Mouse (Mus musculus) MEL (cell line): ENCODE results near the gene Nop16. TPM values are rescaled to one million over a fixed set of nuclear protein-coding genes. Genes with fewer than 3 reads are reported as not detected.

Experiments
- DNase-seq: peaks from one replicate; pipeline ENCODE4 v3.0.0; 2011; ENCODE audit warnings: low read depth, low spot score
- H3K27ac ChIP-seq: 2 replicates; pipeline ENCODE4 v1.5.1; 2012; ENCODE audit warnings: low read depth, mild to moderate bottlenecking, control low read depth, low read length, moderate library complexity; ENCODE audit not compliant: control insufficient read depth
- H3K27me3 ChIP-seq, 2 experiments: fragments of 150-350 bp in 1 of 2; sonication (generic) in 1 of 2; 2 replicates each; pipeline ENCODE4 v1.6.1; 2012; ENCODE audit warnings: low read length in 2 of 2, mild to moderate bottlenecking in 2 of 2, improper control_type of control experiment in 1 of 2, moderate library complexity in 1 of 2; ENCODE audit not compliant: insufficient read depth in 2 of 2, control insufficient read depth in 1 of 2
- H3K36me3 ChIP-seq, 2 experiments: 2 replicates each; pipeline ENCODE4 v1.6.1; 2012 to 2014; ENCODE audit warnings: low read length in 2 of 2, improper control_type of control experiment in 1 of 2, inconsistent platforms in 1 of 2, mild to moderate bottlenecking in 1 of 2; ENCODE audit not compliant: insufficient read depth in 2 of 2, control insufficient read depth in 1 of 2
- H3K4me1 ChIP-seq, 2 experiments: fragments of 150-350 bp in 1 of 2; sonication (generic) in 1 of 2; 2 replicates each; pipeline ENCODE4 v1.6.1; 2012; ENCODE audit warnings: low read length in 2 of 2, improper control_type of control experiment in 1 of 2, mild to moderate bottlenecking in 1 of 2; ENCODE audit not compliant: insufficient read depth in 2 of 2, control insufficient read depth in 1 of 2
- H3K4me3 ChIP-seq, 2 experiments: fragments of 150-350 bp in 1 of 2; sonication (generic) in 1 of 2; 2 replicates each; pipeline ENCODE4 v1.5.1; 2012; ENCODE audit warnings: low read depth in 2 of 2, low read length in 2 of 2, mild to moderate bottlenecking in 2 of 2, moderate library complexity in 2 of 2, control low read depth in 1 of 2, improper control_type of control experiment in 1 of 2; ENCODE audit not compliant: control insufficient read depth in 1 of 2, insufficient read depth in 1 of 2
- H3K79me2 ChIP-seq: 2 replicates; pipeline ENCODE4 v1.6.1; 2012; ENCODE audit warnings: mild to moderate bottlenecking, low read length, moderate library complexity; ENCODE audit not compliant: control insufficient read depth, poor library complexity, insufficient read depth
- H3K9ac ChIP-seq: 2 replicates; pipeline ENCODE4 v1.6.1; 2012; ENCODE audit warnings: low read depth, mild to moderate bottlenecking, control low read depth, low read length, moderate library complexity; ENCODE audit not compliant: control insufficient read depth, poor library complexity, severe bottlenecking
- H3K9me3 ChIP-seq: fragments of 150-350 bp; sonication (generic); replicated peaks from 2 replicates; pipeline ENCODE4 v1.6.1; 2012; ENCODE audit warnings: mild to moderate bottlenecking, low read length, improper control_type of control experiment, moderate library complexity; ENCODE audit not compliant: insufficient read depth
- BHLHE40 ChIP-seq: IDR thresholded peaks from 2 replicates; pipeline ENCODE4 v1.6.1; 2012; ENCODE audit warnings: low read depth, mild to moderate bottlenecking, inconsistent platforms, low read length, improper control_type of control experiment, borderline replicate concordance
- CHD1 ChIP-seq: IDR thresholded peaks from 2 replicates; pipeline ENCODE4 v1.6.1; 2012; ENCODE audit warnings: low read depth, mild to moderate bottlenecking, inconsistent platforms, low read length, improper control_type of control experiment
- CHD2 ChIP-seq: IDR thresholded peaks from 2 replicates; pipeline ENCODE4 v1.6.1; 2011; ENCODE audit warnings: low read length, improper control_type of control experiment
- CTCF ChIP-seq, 3 experiments: IDR thresholded peaks in 2 of 3; conservative IDR thresholded peaks in 1 of 3; 2 replicates each; pipeline ENCODE4 v1.5.1; 2011 to 2012; ENCODE audit warnings: low read length in 3 of 3, low read depth in 2 of 3, mild to moderate bottlenecking in 2 of 3, improper control_type of control experiment in 1 of 3, inconsistent platforms in 1 of 3, mixed read lengths in 1 of 3, moderate library complexity in 1 of 3; ENCODE audit not compliant: control insufficient read depth in 1 of 3, insufficient read depth in 1 of 3, poor library complexity in 1 of 3, severe bottlenecking in 1 of 3
- E2F4 ChIP-seq: IDR thresholded peaks from 2 replicates; pipeline ENCODE4 v1.6.1; 2011; ENCODE audit warnings: low read depth, low read length, improper control_type of control experiment, borderline replicate concordance
- ELF1 ChIP-seq: IDR thresholded peaks from 2 replicates; pipeline ENCODE4 v1.6.1; 2014; ENCODE audit warnings: low read depth, mild to moderate bottlenecking, inconsistent platforms, low read length, improper control_type of control experiment, moderate library complexity
- EP300 ChIP-seq, 2 experiments: IDR thresholded peaks; 2 replicates each; pipeline ENCODE4 v1.6.1; 2011; ENCODE audit warnings: improper control_type of control experiment in 2 of 2, low read length in 2 of 2, low read depth in 1 of 2, mild to moderate bottlenecking in 1 of 2
- ETS1 ChIP-seq: IDR thresholded peaks from 2 replicates; pipeline ENCODE4 v1.6.1; 2012; ENCODE audit warnings: low read depth, mild to moderate bottlenecking, inconsistent platforms, low read length, improper control_type of control experiment, moderate library complexity
- GABPA ChIP-seq: IDR thresholded peaks from 2 replicates; pipeline ENCODE4 v1.6.1; 2012; ENCODE audit warnings: low read depth, mild to moderate bottlenecking, inconsistent platforms, low read length, improper control_type of control experiment, moderate library complexity
- GATA1 ChIP-seq: IDR thresholded peaks from 2 replicates; pipeline ENCODE4 v1.6.1; 2011; ENCODE audit warnings: low read depth, low read length, improper control_type of control experiment
- JUND ChIP-seq: IDR thresholded peaks from 2 replicates; pipeline ENCODE4 v1.6.1; 2011; ENCODE audit warnings: low read depth, mild to moderate bottlenecking, improper control_type of control experiment, low read length
- KAT2A ChIP-seq: conservative IDR thresholded peaks from 2 replicates; pipeline ENCODE4 v1.6.1; 2012; ENCODE audit warnings: low read depth, low read length, improper control_type of control experiment, inconsistent platforms
- MAFK ChIP-seq: IDR thresholded peaks from 2 replicates; pipeline ENCODE4 v1.6.1; 2011; ENCODE audit warnings: low read depth, mild to moderate bottlenecking, low read length, improper control_type of control experiment, borderline replicate concordance
- MAX ChIP-seq: IDR thresholded peaks from 2 replicates; pipeline ENCODE4 v1.6.1; 2011; ENCODE audit warnings: low read length, improper control_type of control experiment
- MAZ ChIP-seq: IDR thresholded peaks from 2 replicates; pipeline ENCODE4 v1.6.1; 2012; ENCODE audit warnings: low read depth, mild to moderate bottlenecking, inconsistent platforms, low read length, improper control_type of control experiment
- MEF2A ChIP-seq: IDR thresholded peaks from 2 replicates; pipeline ENCODE4 v1.6.1; 2014; ENCODE audit warnings: low read depth, mild to moderate bottlenecking, inconsistent platforms, low read length, improper control_type of control experiment; ENCODE audit not compliant: poor library complexity, insufficient replicate concordance, severe bottlenecking; ENCODE audit errors: extremely low read depth
- MXI1 ChIP-seq: IDR thresholded peaks from 2 replicates; pipeline ENCODE4 v1.6.1; 2011; ENCODE audit warnings: mild to moderate bottlenecking, low read depth, low read length, improper control_type of control experiment
- MYB ChIP-seq: IDR thresholded peaks from 2 replicates; pipeline ENCODE4 v1.6.1; 2011; ENCODE audit warnings: mild to moderate bottlenecking, low read depth, low read length, improper control_type of control experiment
- MYC ChIP-seq: IDR thresholded peaks from 2 replicates; pipeline ENCODE4 v1.6.1; 2011; ENCODE audit warnings: low read depth, mild to moderate bottlenecking, low read length, improper control_type of control experiment, moderate library complexity
- NELFE ChIP-seq: IDR thresholded peaks from 2 replicates; pipeline ENCODE4 v1.6.1; 2011; ENCODE audit warnings: low read depth, low read length, improper control_type of control experiment
- NRF1 ChIP-seq: IDR thresholded peaks from 2 replicates; pipeline ENCODE4 v1.6.1; 2014; ENCODE audit warnings: low read depth, mild to moderate bottlenecking, inconsistent platforms, low read length, improper control_type of control experiment, moderate library complexity; ENCODE audit not compliant: poor library complexity, insufficient read depth, severe bottlenecking
- POLR2A ChIP-seq, 2 experiments: IDR thresholded peaks; 2 replicates each; pipeline ENCODE4 v1.6.1; 2011 to 2012; ENCODE audit warnings: low read length in 2 of 2, mild to moderate bottlenecking in 2 of 2, control low read depth in 1 of 2, improper control_type of control experiment in 1 of 2, low read depth in 1 of 2, moderate library complexity in 1 of 2; ENCODE audit not compliant: control insufficient read depth in 1 of 2, insufficient read depth in 1 of 2, poor library complexity in 1 of 2
- POLR2AphosphoS2 ChIP-seq: IDR thresholded peaks from 2 replicates; pipeline ENCODE4 v1.6.1; 2011; ENCODE audit warnings: low read length, improper control_type of control experiment
- POLR2AphosphoS5 ChIP-seq: IDR thresholded peaks from 2 replicates; pipeline ENCODE4 v1.6.1; 2012; ENCODE audit warnings: low read depth, borderline replicate concordance, mild to moderate bottlenecking, inconsistent platforms, low read length, moderate library complexity, mixed read lengths
- RAD21 ChIP-seq: IDR thresholded peaks from 2 replicates; pipeline ENCODE4 v1.6.1; 2011; ENCODE audit warnings: mild to moderate bottlenecking, low read depth, low read length, improper control_type of control experiment
- RCOR1 ChIP-seq: IDR thresholded peaks from 2 replicates; pipeline ENCODE4 v1.6.1; 2012; ENCODE audit warnings: low read depth, mild to moderate bottlenecking, inconsistent platforms, low read length, improper control_type of control experiment
- SIN3A ChIP-seq: IDR thresholded peaks from 2 replicates; pipeline ENCODE4 v1.6.1; 2012; ENCODE audit warnings: low read length, improper control_type of control experiment, inconsistent platforms
- SMC3 ChIP-seq: IDR thresholded peaks from 2 replicates; pipeline ENCODE4 v1.6.1; 2011; ENCODE audit warnings: low read depth, low read length, improper control_type of control experiment
- TAL1 ChIP-seq: IDR thresholded peaks from 2 replicates; pipeline ENCODE4 v1.6.1; 2012; ENCODE audit warnings: mild to moderate bottlenecking, inconsistent platforms, low read length, moderate library complexity, mixed read lengths
- TBP ChIP-seq: IDR thresholded peaks from 2 replicates; pipeline ENCODE4 v1.8.0; 2011; ENCODE audit warnings: low read depth, low read length, improper control_type of control experiment
- TCF12 ChIP-seq: IDR thresholded peaks from 2 replicates; pipeline ENCODE4 v1.6.1; 2014; ENCODE audit warnings: low read depth, mild to moderate bottlenecking, inconsistent platforms, low read length, improper control_type of control experiment, moderate library complexity
- UBTF ChIP-seq: IDR thresholded peaks from 2 replicates; pipeline ENCODE4 v1.6.1; 2012; ENCODE audit warnings: low read depth, mild to moderate bottlenecking, inconsistent platforms, low read length, improper control_type of control experiment, moderate library complexity, borderline replicate concordance; ENCODE audit not compliant: insufficient read depth
- USF2 ChIP-seq, 2 experiments: IDR thresholded peaks; 2 replicates each; pipeline ENCODE4 v1.6.1; 2011 to 2012; ENCODE audit warnings: improper control_type of control experiment in 2 of 2, low read length in 2 of 2, borderline replicate concordance in 1 of 2, inconsistent platforms in 1 of 2, low read depth in 1 of 2, mild to moderate bottlenecking in 1 of 2; ENCODE audit not compliant: insufficient read depth in 1 of 2
- ZC3H11A ChIP-seq: IDR thresholded peaks from 2 replicates; pipeline ENCODE4 v1.6.1; 2012; ENCODE audit warnings: low read depth, mild to moderate bottlenecking, inconsistent platforms, low read length, improper control_type of control experiment
- ZKSCAN1 ChIP-seq: IDR thresholded peaks from 2 replicates; pipeline ENCODE4 v1.6.1; 2012; ENCODE audit warnings: low read depth, mild to moderate bottlenecking, inconsistent platforms, low read length, improper control_type of control experiment, moderate library complexity
- polyA plus RNA-seq, 2 experiments: library from polyadenylated mRNA; stranded (reverse) in 1 of 2; unstranded in 1 of 2; fragments of >175 nt in 1 of 2; fragments of >200 nt in 1 of 2; gene quantifications; 2 replicates each; pipeline versions ENCODE4 v1.2.1 to v1.2.4; 2012; ENCODE audit warnings: low replicate concordance in 2 of 2, low read depth in 1 of 2; ENCODE audit not compliant: insufficient read length in 2 of 2, insufficient read depth in 1 of 2, missing spikeins in 1 of 2
- total RNA-seq: library from RNA; depleted of rRNA; stranded (reverse); fragments of 300-350 nt; gene quantifications from 2 replicates; pipeline ENCODE4 v1.2.3, GENCODE M21; 2012

Gene Nop16
- total and polyA plus RNA-seq, 3 experiments: 131 to 172 TPM; not detected in 1

GRCm38 (mm10) chr13:54621155-54621932 is 31.5 kb upstream of the Nop16 start, which contains the start of gene Faf2:
Faf2 (plus strand) TSS chr13:54621784.
- H3K4me3 ChIP-seq: peak within 1 kb of the TSS; percentile 83 to 96
- H3K79me2 ChIP-seq: peaks cover 40% of the 10 kb centered on the region
- H3K9ac ChIP-seq: peak within 1 kb of the TSS; percentile 97
- H3K27me3 ChIP-seq: no peaks in the 10 kb centered on the region; a peak in 1 of 4 replicates
- DNase-seq: peak; percentile 97
- no peaks in the 10 kb centered on the region for H3K9me3 ChIP-seq
- peaks cover 0 to 17% of the 10 kb centered on the region in 2 experiments; a peak in 2 of 4 replicates for H3K36me3 ChIP-seq
- peaks cover 0 to 11% of the 10 kb centered on the region in 2 experiments; a peak in 3 of 4 replicates for H3K4me1 ChIP-seq
- H3K27ac ChIP-seq: peak within 1 kb of the TSS; percentile 70
- TF ChIP-seq POLR2AphosphoS2: peak; percentile 61; the same call in 1 of the 2 replicates
- peak; percentile 58; the same call in 1 of the 2 replicates for TF ChIP-seq TCF12
- no peak for TF ChIP-seq MEF2A
- TF ChIP-seq MXI1: peak; percentile 58; the same call in 1 of the 2 replicates
- TF ChIP-seq CTCF (IDR thresholded peaks at IDR 0.05 in 2 of 3, conservative IDR thresholded peaks at IDR 0.05 in 1 of 3; ENCODE audit: control insufficient read depth in 1 of 3, insufficient read depth in 1 of 3, low read depth in 2 of 3, low read length in 3 of 3, poor library complexity in 1 of 3, severe bottlenecking in 1 of 3): peak; percentile 70 to 93 (median 93)
- no peak for TF ChIP-seq CHD1
- no peak for TF ChIP-seq MAFK
- no peak for TF ChIP-seq MYB
- no peak for TF ChIP-seq UBTF
- no peak for TF ChIP-seq ZC3H11A
- TF ChIP-seq GABPA: no peak
- TF ChIP-seq TAL1: no peak
- peak; percentile 83; the same call in 1 of the 2 replicates for TF ChIP-seq MAZ
- TF ChIP-seq POLR2AphosphoS5: no peak
- TF ChIP-seq USF2 (IDR thresholded peaks at IDR 0.05; ENCODE audit: borderline replicate concordance in 1 of 2, insufficient read depth in 1 of 2, low read depth in 1 of 2, low read length in 2 of 2): no peak
- peak; percentile 32; the same call in 1 of the 2 replicates for TF ChIP-seq ETS1
- TF ChIP-seq KAT2A: no peak; the same call in 1 of the 2 replicates
- TF ChIP-seq E2F4: no peak
- peak; percentile 57 for TF ChIP-seq GATA1
- no peak for TF ChIP-seq JUND
- peak; percentile 69; the same call in 1 of the 2 replicates for TF ChIP-seq TBP
- TF ChIP-seq EP300 (IDR thresholded peaks at IDR 0.05; ENCODE audit: low read depth in 1 of 2, low read length in 2 of 2): 0 out of 4 replicates have a peak, but pooled peaks of 1 of the 2 experiments have one; percentile 28
- TF ChIP-seq ELF1: peak; percentile 70
- peak; percentile 81 to 92 for TF ChIP-seq POLR2A (IDR thresholded peaks at IDR 0.05; ENCODE audit: control insufficient read depth in 1 of 2, insufficient read depth in 1 of 2, low read depth in 1 of 2, low read length in 2 of 2, poor library complexity in 1 of 2)
- TF ChIP-seq MYC: 0 out of 2 replicates have a peak, but pooled peaks have one; percentile 34
- peak; percentile 68 for TF ChIP-seq SIN3A
- no peak; the same call in 1 of the 2 replicates for TF ChIP-seq CHD2
- peak; percentile 52 for TF ChIP-seq RAD21
- TF ChIP-seq ZKSCAN1: no peak
- TF ChIP-seq NELFE: peak; percentile 86
- no peak for TF ChIP-seq RCOR1
- TF ChIP-seq NRF1: peak; percentile 92
- TF ChIP-seq SMC3: peak; percentile 56
- no peak for TF ChIP-seq MAX
- no peak for TF ChIP-seq BHLHE40
